Mouse (Mus musculus) embryonic facial prominence, embryonic 15.5 days (tissue): ENCODE results near the gene Clk2. TPM values are rescaled to one million over a fixed set of nuclear protein-coding genes. Genes with fewer than 3 reads are reported as not detected.
A peak's percentile ranks its signal among the peaks of the same experiment; 100 is the strongest.

Experiments
- ATAC-seq: fragments of 200-750 bp; cut with Nextera tagmentation; 2 replicates; pipeline ENCODE4 v1.8.0; 2017; ENCODE audit warnings: low read depth, moderate TSS enrichment; ENCODE audit not compliant: insufficient number of reproducible peaks, low FRiP score, low TSS enrichment
- H3K27ac ChIP-seq: fragments of 300-500 bp; sonication (generic); replicated peaks from 2 replicates; pipeline ENCODE4 v1.5.1; 2015; ENCODE audit warnings: mild to moderate bottlenecking, inconsistent platforms
- H3K27me3 ChIP-seq: fragments of 300-500 bp; sonication (generic); 2 replicates; pipeline ENCODE4 v1.6.1; 2015; ENCODE audit warnings: inconsistent platforms
- H3K36me3 ChIP-seq: fragments of 300-500 bp; sonication (generic); 2 replicates; pipeline ENCODE4 v1.6.1; 2015; ENCODE audit warnings: mild to moderate bottlenecking, inconsistent platforms
- H3K4me1 ChIP-seq: fragments of 300-500 bp; sonication (generic); 2 replicates; pipeline ENCODE4 v1.6.1; 2015; ENCODE audit warnings: inconsistent platforms
- H3K4me2 ChIP-seq: fragments of 300-500 bp; sonication (generic); replicated peaks from 2 replicates; pipeline ENCODE4 v1.6.1; 2015; ENCODE audit warnings: mild to moderate bottlenecking, inconsistent platforms
- H3K4me3 ChIP-seq: fragments of 300-500 bp; sonication (generic); replicated peaks from 2 replicates; pipeline ENCODE4 v1.5.1; 2015; ENCODE audit warnings: mild to moderate bottlenecking, inconsistent platforms
- H3K9ac ChIP-seq: fragments of 300-500 bp; sonication (generic); 2 replicates; pipeline ENCODE4 v1.6.1; 2015; ENCODE audit warnings: inconsistent platforms
- H3K9me3 ChIP-seq: fragments of 300-500 bp; sonication (generic); replicated peaks from 2 replicates; pipeline ENCODE4 v1.6.1; 2016; ENCODE audit warnings: inconsistent platforms
- WGBS: fragments of 180-500 bp; shearing (Covaris S2); methylation state at CpG from one replicate; pipeline ENCODE4 v1.1.7; 2015; 5-methylcytosine and 5-hydroxymethylcytosine counted together
- polyA plus RNA-seq: library from polyadenylated mRNA; unstranded; fragments of >200 nt; fragmentation: Nextera tagmentation; extraction: Ambion mirVana; gene quantifications from 2 replicates; pipeline ENCODE4 v1.2.1, GENCODE M21; 2015

Clk2 gene
- polyA plus RNA-seq, 1 experiment from 2014 or later: 33.6 TPM

- Histone ChIP-seq H3K27ac (no peak overlapping the region), H3K36me3 (peaks cover 2% of the 10 kb centered on the region; the same call in 1 of the 2 replicates), H3K9me3 (no peaks in the 10 kb centered on the region), H3K4me3 (no peak overlapping the region), H3K9ac (no peak overlapping the region), H3K4me2 (no peak overlapping the region), H3K4me1 (peaks cover 13% of the 10 kb centered on the region), H3K27me3 (no peaks in the 10 kb centered on the region)
- WGBS: 89% methylated on average over 2 of the region's 2 CpGs
- no peak for ATAC-seq
These were observed 29.3 kb downstream of the Clk2 start for GRCm38 (mm10) chr3:89193853-89194252.

- Histone ChIP-seq H3K27ac (peak overlapping the region; percentile 83), H3K9ac (peak overlapping the region; percentile 65), H3K27me3 (no peaks in the 10 kb centered on the region), H3K9me3 (no peaks in the 10 kb centered on the region), H3K4me1 (peaks cover 13% of the 10 kb centered on the region), H3K4me3 (peak overlapping the region; percentile 48), H3K36me3 (no peaks in the 10 kb centered on the region), H3K4me2 (peak overlapping the region; percentile 62)
- WGBS: 4% methylated on average over 33 of the region's 33 CpGs
- peak; percentile 98 for ATAC-seq
These were observed 31.6 kb downstream of the Clk2 start for GRCm38 (mm10) chr3:89195979-89196877.

DNA sequence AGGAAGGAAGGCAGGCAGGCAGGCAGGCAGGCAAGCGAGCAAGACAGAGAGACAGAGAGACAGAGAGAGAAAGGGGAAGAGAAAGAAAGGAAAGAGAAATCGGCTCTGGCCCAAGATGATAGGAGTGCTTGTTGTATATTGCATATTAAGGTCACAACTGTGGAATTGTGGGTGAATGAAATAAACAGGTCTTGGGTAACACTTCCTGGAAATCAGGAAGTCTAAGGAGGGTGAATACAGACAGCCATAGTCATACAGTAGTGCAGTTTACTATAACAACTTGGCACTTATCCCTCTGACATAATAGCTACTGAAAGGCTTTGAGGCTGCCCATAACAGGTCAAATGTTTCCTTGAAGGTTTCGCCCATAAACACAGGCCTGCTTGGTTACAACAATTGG, 35.2 kb downstream of the Clk2 start:
- 81% methylated on average over 3 of the region's 3 CpGs for WGBS
- H3K9me3 ChIP-seq: no peaks in the 10 kb centered on the region

GRCm38 (mm10) chr3:89202253-89203141, 37.9 kb downstream of the Clk2 start, which contains the start of gene Gba:
TSS of gene Gba (plus strand) at chr3:89202928.
- WGBS: 25% methylated on average over 13 of the region's 13 CpGs
- H3K27me3 ChIP-seq: no peaks in the 10 kb centered on the region
- peak within 1 kb of the TSS; percentile 58 for H3K4me2 ChIP-seq
- H3K9ac ChIP-seq: peak within 1 kb of the TSS; percentile 33
- peaks cover 6% of the 10 kb centered on the region for H3K4me1 ChIP-seq
- H3K9me3 ChIP-seq: no peaks in the 10 kb centered on the region
- 0 out of 2 replicates have a peak within 1 kb of the TSS, but pooled peaks have one; percentile 18 for H3K27ac ChIP-seq
- peak within 1 kb of the TSS; percentile 58 for H3K4me3 ChIP-seq
- peak; percentile 78 for ATAC-seq
- H3K36me3 ChIP-seq: peaks cover 30% of the 10 kb centered on the region

More for the DNA sequence above, 35.2 kb downstream of the Clk2 start:
- H3K27me3 ChIP-seq: no peaks in the 10 kb centered on the region
- no peak overlapping the region for H3K4me3 ChIP-seq
- H3K4me2 ChIP-seq: no peak overlapping the region
- H3K36me3 ChIP-seq: peaks cover 3% of the 10 kb centered on the region
- no peak overlapping the region for H3K27ac ChIP-seq
- ATAC-seq: no peak
- H3K9ac ChIP-seq: no peak overlapping the region
- H3K4me1 ChIP-seq: peaks cover 19% of the 10 kb centered on the region

DNA sequence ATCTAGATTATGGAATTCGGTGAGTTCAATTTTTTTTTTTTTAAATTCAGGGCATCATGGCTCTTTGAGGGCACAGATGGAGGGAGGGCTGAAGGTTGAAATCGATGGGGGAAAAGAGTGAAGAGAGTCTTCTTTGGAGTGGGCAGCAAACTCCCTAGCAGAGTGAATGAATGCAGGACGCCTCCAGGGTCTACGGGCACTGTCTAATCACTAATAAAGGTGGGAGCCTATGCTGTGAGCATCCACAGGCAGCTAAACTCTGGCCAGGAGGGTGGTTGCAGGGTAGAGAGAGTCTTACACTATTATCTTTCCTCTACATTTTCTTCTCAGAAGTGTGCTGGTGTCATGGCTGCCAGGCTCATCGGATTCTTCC, 38.5 kb downstream of the Clk2 start:
- 0 out of 2 replicates have a peak overlapping the region, but pooled peaks have one; percentile 18 for H3K27ac ChIP-seq
- H3K36me3 ChIP-seq: peaks cover 36% of the 10 kb centered on the region
- H3K4me1 ChIP-seq: peaks cover 6% of the 10 kb centered on the region
- 32% methylated on average over 5 of the region's 5 CpGs for WGBS
- ATAC-seq: no peak
- peak overlapping the region; percentile 33 for H3K9ac ChIP-seq
- H3K9me3 ChIP-seq: no peaks in the 10 kb centered on the region
- peak overlapping the region; percentile 58 for H3K4me3 ChIP-seq
- no peaks in the 10 kb centered on the region for H3K27me3 ChIP-seq
- H3K4me2 ChIP-seq: peak overlapping the region; percentile 58

- H3K4me1 ChIP-seq: peaks cover 14% of the 10 kb centered on the region
- WGBS: 90% methylated on average over 7 of the region's 7 CpGs
- ATAC-seq: no peak
- no peaks in the 10 kb centered on the region for H3K27me3 ChIP-seq
- no peak overlapping the region for H3K4me3 ChIP-seq
- no peak overlapping the region for H3K9ac ChIP-seq
- no peak overlapping the region for H3K27ac ChIP-seq
- no peak overlapping the region for H3K4me2 ChIP-seq
- no peaks in the 10 kb centered on the region for H3K9me3 ChIP-seq
- H3K36me3 ChIP-seq: peaks cover 65% of the 10 kb centered on the region
These were observed 41.5 kb downstream of the Clk2 start for GRCm38 (mm10) chr3:89206079-89206478.

DNA sequence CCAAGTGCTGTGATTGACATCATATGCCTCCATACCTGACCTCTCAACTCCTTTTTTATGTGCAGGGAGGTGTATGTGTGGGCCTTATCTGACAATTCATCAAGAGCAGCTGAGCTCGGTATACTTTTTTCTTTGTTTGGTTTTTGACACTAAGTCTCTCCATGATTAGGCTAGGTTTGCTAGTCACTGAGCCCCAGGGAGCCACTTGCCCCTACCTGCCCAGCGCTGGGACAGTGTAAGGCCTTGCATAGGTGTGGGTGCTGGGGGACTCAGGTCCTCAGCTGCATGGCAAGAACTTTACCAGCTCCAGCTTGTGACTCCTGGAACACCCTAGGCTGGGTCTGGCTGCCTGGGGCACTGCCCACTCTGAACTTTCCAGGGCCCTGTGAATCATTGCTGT, 42.1 kb downstream of the Clk2 start:
- peaks cover 65% of the 10 kb centered on the region for H3K36me3 ChIP-seq
- H3K27me3 ChIP-seq: no peaks in the 10 kb centered on the region
- peaks cover 20% of the 10 kb centered on the region for H3K4me1 ChIP-seq
- H3K4me2 ChIP-seq: no peak overlapping the region
- no peak for ATAC-seq
- H3K4me3 ChIP-seq: no peak overlapping the region
- H3K9me3 ChIP-seq: no peaks in the 10 kb centered on the region
- WGBS: 70% methylated on average over 2 of the region's 2 CpGs
- no peak overlapping the region for H3K9ac ChIP-seq
- H3K27ac ChIP-seq: no peak overlapping the region

GRCm38 (mm10) chr3:89208075-89208657, 43.6 kb downstream of the Clk2 start:
- Histone ChIP-seq H3K4me2 (no peak overlapping the region), H3K9ac (no peak overlapping the region), H3K27ac (0 out of 2 replicates have a peak overlapping the region, but pooled peaks have one; percentile 23), H3K36me3 (peaks cover 65% of the 10 kb centered on the region), H3K4me3 (no peak overlapping the region), H3K9me3 (no peaks in the 10 kb centered on the region), H3K27me3 (no peaks in the 10 kb centered on the region), H3K4me1 (peaks cover 27% of the 10 kb centered on the region)
- WGBS: 74% methylated on average over 13 of the region's 13 CpGs
- ATAC-seq: no peak

GRCm38 (mm10) chr3:89208736-89209135, 44.1 kb downstream of the Clk2 start:
- 0 out of 2 replicates have a peak overlapping the region, but pooled peaks have one; percentile 23 for H3K27ac ChIP-seq
- H3K27me3 ChIP-seq: no peaks in the 10 kb centered on the region
- 80% methylated on average over 6 of the region's 6 CpGs for WGBS

DNA sequence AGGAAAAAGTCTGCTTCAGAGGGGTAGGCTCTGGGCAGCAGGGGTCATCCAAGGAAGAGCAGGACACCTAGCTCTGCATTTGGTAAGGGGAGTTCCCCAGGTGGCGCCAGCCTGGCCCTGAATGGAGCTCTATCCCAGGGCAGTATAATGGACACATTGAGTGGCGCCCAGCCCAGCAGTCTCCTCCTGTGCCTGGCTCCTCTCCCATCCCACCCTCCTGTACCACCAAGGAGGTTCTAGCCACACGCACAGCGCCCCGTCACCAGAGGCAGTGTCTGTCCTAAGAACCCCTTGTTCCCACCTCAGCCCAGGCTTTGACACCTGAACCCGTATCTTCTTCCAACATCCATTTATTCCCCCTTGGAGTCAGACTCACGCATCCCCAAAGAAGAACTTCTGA, 45.1 kb downstream of the Clk2 start:
- H3K9me3 ChIP-seq: no peaks in the 10 kb centered on the region
- no peak overlapping the region for H3K9ac ChIP-seq
- peaks cover 63% of the 10 kb centered on the region for H3K36me3 ChIP-seq
- peak overlapping the region; percentile 56; the same call in 1 of the 2 replicates for H3K27ac ChIP-seq
- H3K4me2 ChIP-seq: no peak overlapping the region
- H3K4me1 ChIP-seq: peaks cover 29% of the 10 kb centered on the region
- H3K27me3 ChIP-seq: no peaks in the 10 kb centered on the region
- 88% methylated on average over 7 of the region's 7 CpGs for WGBS
- no peak overlapping the region for H3K4me3 ChIP-seq
- ATAC-seq: no peak

More at GRCm38 (mm10) chr3:89208736-89209135, 44.1 kb downstream of the Clk2 start:
- Histone ChIP-seq H3K4me1 (peaks cover 24% of the 10 kb centered on the region), H3K4me3 (no peak overlapping the region), H3K4me2 (no peak overlapping the region), H3K9me3 (no peaks in the 10 kb centered on the region), H3K9ac (no peak overlapping the region), H3K36me3 (peaks cover 65% of the 10 kb centered on the region)
- ATAC-seq: no peak
